Mouse (Mus musculus): ENCODE measurements at regions not wholly inside any gene's neighbourhood (a gene's known extent, or its start where the extent isn't known, plus 50 kb on each side); places are given as distances from the start of the nearest gene placed in this dataset.
A peak's percentile ranks its signal among the peaks of the same experiment; 100 is the strongest.

- no peak for DNase-seq (ENCODE audit: low read depth, low spot score)
Observed at GRCm38 (mm10) chr16:30118876-30119275, 54.7 kb downstream of the Hes1 start.

GRCm38 (mm10) chr16:30120330-30121265 is 56.4 kb downstream of the Hes1 start:
- DNase-seq (ENCODE audit: low read depth, low spot score) = peak; percentile 48

- no peak for DNase-seq (ENCODE audit: low read depth, low spot score)
Observed at GRCm38 (mm10) chr16:30121596-30121995, 57.4 kb downstream of the Hes1 start.

- DNase-seq (ENCODE audit: low read depth, low spot score) = no peak
Observed at GRCm38 (mm10) chr16:30122211-30123070, 58.3 kb downstream of the Hes1 start.

- peak; percentile 53 for DNase-seq (ENCODE audit: low read depth, low spot score)
Observed at GRCm38 (mm10) chr16:30127015-30127414, 62.8 kb downstream of the Hes1 start.

- no peak for DNase-seq (ENCODE audit: low read depth, low spot score)
Observed at GRCm38 (mm10) chr16:30128787-30129186, 64.6 kb downstream of the Hes1 start.

GRCm38 (mm10) chr16:30129218-30130112 is 65.3 kb downstream of the Hes1 start:
- peak; percentile 20 for DNase-seq (ENCODE audit: low read depth, low spot score)

GRCm38 (mm10) chr16:30130113-30130471 is 65.9 kb downstream of the Hes1 start:
- no peak for DNase-seq (ENCODE audit: low read depth, low spot score)

GRCm38 (mm10) chr16:30132086-30132485 is 67.9 kb downstream of the Hes1 start:
- peak; percentile 71 for DNase-seq (ENCODE audit: low read depth, low spot score)

GRCm38 (mm10) chr16:30134642-30135165 is 70.5 kb downstream of the Hes1 start:
- no peak for DNase-seq (ENCODE audit: low read depth, low spot score)

GRCm38 (mm10) chr16:30136849-30137248 is 72.7 kb downstream of the Hes1 start:
- DNase-seq (ENCODE audit: low read depth, low spot score) = no peak

- no peak for DNase-seq (ENCODE audit: low read depth, low spot score)
Observed at GRCm38 (mm10) chr16:30137812-30138211, 73.6 kb downstream of the Hes1 start.

- DNase-seq (ENCODE audit: low read depth, low spot score) = no peak
Observed at GRCm38 (mm10) chr16:30144818-30145464, 80.8 kb downstream of the Hes1 start.

GRCm38 (mm10) chr16:30145465-30146207 is 81.5 kb downstream of the Hes1 start:
- DNase-seq (ENCODE audit: low read depth, low spot score) = peak; percentile 32

- DNase-seq (ENCODE audit: low read depth, low spot score) = no peak
Observed at GRCm38 (mm10) chr16:30146208-30146525, 82.0 kb downstream of the Hes1 start.

GRCm38 (mm10) chr16:30147296-30147695 is 83.1 kb downstream of the Hes1 start:
- no peak for DNase-seq (ENCODE audit: low read depth, low spot score)

GRCm38 (mm10) chr16:30151104-30151503 is 86.9 kb downstream of the Hes1 start:
- DNase-seq (ENCODE audit: low read depth, low spot score) = no peak

- DNase-seq (ENCODE audit: low read depth, low spot score) = no peak
Observed at GRCm38 (mm10) chr16:30155070-30155469, 90.9 kb downstream of the Hes1 start.

GRCm38 (mm10) chr16:30155486-30156246 is 91.5 kb downstream of the Hes1 start:
- peak; percentile 56 for DNase-seq (ENCODE audit: low read depth, low spot score)
